Mouse (Mus musculus): ENCODE measurements at regions not wholly inside any gene's neighbourhood (a gene's known extent, or its start where the extent isn't known, plus 50 kb on each side); places are given as distances from the start of the nearest gene placed in this dataset.

GRCm38 (mm10) chr13:107685231-107685630, 359.0 kb upstream of the Smim15 start:
- no peak for TF ChIP-seq GATA1 (IDR thresholded peaks at IDR 0.05; ENCODE audit: low read length)

DNA sequence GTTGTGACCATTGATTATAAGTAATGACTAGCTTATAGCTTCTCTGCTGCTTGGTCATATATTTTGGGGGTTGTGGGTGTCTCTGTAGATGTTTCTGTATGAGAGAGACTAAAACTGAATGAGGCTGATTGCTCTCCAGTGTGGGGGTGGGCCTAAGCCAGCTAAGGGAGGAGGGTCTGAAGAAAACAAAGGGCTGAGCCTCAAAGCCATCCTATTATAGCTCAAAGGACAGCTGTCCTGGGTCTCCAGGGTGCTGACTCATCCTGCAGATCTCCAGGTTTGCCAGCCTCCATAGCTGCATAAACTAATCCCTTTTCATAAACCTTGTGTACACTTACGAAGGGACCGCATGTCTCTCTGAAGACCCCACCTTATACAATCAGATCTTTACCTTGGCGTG, 360.3 kb upstream of the Smim15 start:
- TF ChIP-seq GATA1 (IDR thresholded peaks at IDR 0.05; ENCODE audit: low read length) = no peak

DNA sequence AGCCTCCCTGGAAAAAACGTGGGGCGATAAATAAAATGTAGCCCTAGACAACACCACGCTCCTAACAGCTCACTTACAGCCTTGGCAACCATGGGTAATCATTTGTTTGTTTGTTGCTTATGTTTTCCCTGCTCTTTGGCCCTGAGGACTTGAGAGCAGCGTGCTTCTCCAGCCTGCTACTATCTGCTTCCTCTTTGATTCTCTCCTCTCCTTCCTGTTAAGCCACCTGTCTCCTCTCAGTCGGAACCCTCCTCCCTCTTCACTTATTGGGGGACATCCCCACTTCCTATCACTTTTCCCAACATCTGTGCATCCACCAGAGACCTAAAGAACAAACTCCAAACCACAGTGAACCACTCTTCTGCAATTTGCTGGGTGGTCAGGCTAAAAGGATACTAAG, 362.5 kb upstream of the Smim15 start:
- TF ChIP-seq GATA1 (IDR thresholded peaks at IDR 0.05; ENCODE audit: low read length) = no peak

- no peak for TF ChIP-seq GATA1 (IDR thresholded peaks at IDR 0.05; ENCODE audit: low read length)
These were observed 365.4 kb upstream of the Smim15 start for GRCm38 (mm10) chr13:107678860-107679259.

GRCm38 (mm10) chr13:107677091-107677470, 367.2 kb upstream of the Smim15 start:
- no peak for TF ChIP-seq GATA1 (IDR thresholded peaks at IDR 0.05; ENCODE audit: low read length)

DNA sequence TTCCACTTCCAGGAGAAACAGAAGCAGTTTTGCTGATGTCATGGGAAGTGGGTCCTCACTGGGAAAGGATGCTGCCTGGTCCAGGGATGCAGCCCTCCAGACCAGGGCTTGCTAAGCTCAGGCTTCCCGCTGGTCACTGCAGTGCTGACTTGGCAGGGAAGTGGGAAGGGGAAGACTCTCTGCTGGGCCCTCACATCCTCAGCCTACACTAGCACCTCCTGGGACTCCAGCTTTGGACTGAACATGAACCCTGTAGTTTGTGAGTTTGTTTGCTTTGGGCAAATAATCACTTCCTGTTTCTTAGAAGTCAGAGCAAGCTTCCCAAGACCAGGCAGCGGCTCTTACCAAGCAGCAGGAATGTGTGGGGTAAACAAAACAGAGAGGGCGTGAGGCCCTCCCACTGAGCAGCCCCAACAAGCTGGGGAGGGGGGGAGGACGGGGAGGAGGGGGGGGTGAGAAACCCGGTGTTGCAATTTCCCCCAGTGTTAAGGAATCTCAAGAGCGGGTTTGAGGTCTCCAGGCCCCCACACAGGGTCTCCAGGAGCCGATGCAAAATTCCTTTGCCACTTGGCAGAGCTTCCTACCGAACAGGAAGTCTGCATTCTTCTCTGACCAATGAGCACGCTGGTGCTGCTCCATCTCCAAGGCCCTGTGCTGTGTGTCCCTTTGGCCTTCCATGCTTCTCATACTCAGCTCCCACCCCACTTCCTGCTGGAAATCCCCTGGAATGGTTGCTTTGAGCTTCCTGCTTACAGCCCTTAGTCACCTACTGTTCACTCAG, 367.7 kb upstream of the Smim15 start:
- TF ChIP-seq GATA1 (IDR thresholded peaks at IDR 0.05; ENCODE audit: low read length) = no peak

DNA sequence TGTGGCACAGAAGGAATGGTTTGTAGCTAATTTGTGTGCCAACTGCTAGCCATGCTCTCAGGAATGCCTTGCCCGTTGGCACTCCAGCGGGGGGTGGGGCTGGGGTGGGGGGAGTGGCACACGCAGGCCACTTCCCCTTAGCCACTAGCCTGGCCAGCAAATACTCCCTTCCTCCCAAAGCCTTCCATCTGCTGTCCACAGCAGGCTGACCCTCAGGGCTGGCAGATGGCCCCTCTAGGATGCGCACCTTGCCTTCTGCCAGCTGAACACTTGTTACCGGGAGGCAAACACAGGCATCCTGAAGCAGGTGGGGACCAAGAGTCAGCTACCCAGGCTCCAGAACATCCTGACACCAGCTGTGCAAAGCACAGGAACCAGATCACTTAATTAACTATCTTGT, 372.1 kb upstream of the Smim15 start:
- TF ChIP-seq GATA1 (IDR thresholded peaks at IDR 0.05; ENCODE audit: low read length) = no peak

DNA sequence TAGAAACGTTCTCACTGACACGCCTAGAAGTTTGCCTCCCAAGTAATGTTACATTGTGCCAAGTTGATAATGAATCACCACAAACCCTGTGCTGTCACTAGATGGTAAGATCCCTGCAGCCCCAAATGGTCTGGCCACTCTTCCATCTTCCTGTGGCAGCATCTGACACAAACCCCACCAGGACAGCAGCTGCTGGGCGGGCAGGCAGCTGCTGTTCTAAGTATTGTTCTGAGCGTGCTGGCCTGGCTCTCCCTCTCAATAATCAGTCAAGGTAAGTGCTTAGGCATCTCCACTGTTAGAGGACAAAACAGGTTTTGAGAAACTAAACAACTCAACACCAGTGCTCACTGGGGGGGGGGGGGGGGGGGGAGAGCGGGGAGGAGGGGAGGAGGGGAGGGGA, 375.7 kb upstream of the Smim15 start:
- TF ChIP-seq GATA1 (IDR thresholded peaks at IDR 0.05; ENCODE audit: low read length) = no peak

DNA sequence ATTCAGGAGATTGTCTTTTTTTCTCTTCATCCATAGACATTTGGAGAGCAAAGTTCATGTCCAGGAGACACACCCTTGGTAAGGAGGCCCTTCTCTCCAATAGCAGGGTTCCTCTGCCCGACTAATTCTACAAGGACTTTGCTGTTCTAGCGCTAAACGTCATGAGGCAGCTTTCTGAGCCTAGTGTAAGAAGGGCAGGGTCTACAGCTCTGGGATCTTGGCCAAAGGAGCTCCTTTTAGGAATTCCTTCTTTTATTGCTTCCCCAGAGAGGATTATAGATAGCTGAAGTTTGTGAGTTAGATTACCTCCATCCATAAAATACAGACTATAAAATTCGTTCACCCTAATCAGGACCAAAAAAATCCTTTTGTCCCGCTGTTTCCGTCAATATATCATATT, 378.5 kb upstream of the Smim15 start:
- TF ChIP-seq GATA1 (IDR thresholded peaks at IDR 0.05; ENCODE audit: low read length) = no peak

DNA sequence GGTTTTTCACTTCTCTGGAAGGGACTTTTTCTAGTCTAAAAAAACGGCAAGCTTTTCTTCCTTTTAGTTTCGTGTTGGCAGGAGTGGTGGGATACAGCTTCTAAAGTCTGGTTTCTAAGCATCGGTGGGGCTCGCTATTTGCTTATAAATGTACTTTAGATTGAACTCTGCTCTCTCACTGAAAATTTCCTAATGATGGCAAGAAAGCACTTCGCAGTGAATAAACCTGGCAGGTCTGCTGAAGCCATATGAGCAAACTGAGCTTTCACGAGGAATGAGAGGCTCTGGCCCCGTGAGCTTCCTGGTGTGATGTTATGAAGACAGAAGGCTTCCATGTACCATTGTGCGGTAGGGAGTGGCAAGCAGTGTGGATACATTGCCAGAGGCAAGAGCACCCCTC, 380.0 kb upstream of the Smim15 start:
- no peak for TF ChIP-seq GATA1 (IDR thresholded peaks at IDR 0.05; ENCODE audit: low read length)

DNA sequence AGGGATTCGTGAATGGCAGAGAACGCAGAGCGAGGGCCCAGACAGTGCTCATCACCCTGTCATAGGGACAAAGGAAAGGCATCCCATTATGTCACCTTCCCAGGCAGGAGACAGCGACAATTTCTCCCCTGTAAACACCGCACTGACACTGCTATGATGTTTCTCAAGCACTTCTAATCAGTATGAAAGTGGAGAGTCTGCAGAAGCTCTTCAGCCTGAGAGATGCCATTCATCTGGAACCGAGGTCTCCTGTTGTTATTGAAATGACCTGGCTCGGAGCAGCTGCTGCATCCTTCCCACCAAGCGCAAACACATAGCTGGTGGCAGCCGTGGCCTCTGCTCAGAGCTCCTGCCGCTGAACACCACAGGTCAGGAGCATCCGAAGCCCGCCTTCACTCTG, 380.5 kb upstream of the Smim15 start:
- TF ChIP-seq GATA1 (IDR thresholded peaks at IDR 0.05; ENCODE audit: low read length) = no peak

- no peak for TF ChIP-seq GATA1 (IDR thresholded peaks at IDR 0.05; ENCODE audit: low read length)
These were observed 382.8 kb upstream of the Smim15 start for GRCm38 (mm10) chr13:107661414-107661813.

DNA sequence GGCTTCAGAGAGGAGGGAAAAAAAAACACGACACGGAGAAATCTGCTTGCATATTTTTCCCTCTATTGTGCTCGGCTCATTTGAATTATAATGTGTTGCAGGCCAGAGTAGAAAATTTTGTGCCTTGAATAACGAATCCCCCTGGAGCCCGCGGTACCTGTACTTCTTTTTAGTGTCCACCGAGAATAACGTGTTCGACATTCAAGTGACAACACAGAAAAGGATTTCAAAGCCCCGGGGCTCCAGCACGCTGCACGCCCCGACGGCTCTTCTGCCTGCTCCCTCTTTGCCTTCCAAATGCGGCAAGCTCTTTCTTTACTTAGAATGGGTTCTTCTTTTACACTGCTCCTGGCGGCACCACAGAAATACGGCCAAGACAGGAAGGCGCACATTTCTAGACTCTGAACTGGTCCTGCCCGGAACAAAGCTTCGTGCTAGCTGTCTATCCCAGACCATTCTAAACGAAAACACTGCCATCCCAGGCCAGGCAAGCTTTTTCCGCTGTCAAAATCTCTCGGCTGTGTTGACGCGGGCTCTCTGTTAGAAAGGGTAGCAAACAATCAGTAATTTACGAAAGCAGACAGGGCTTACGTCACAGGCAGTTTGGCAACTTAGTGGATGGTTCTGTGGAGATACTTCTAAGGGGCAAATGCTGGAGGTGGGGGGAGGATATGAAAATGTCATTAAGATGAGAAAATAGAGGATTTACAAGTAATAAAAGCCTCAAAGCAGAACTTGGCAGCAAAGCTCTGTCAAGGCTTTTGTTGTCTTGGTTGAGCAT, 398.2 kb upstream of the Smim15 start:
- no peak for TF ChIP-seq GATA1 (IDR thresholded peaks at IDR 0.05; ENCODE audit: low read length)

DNA sequence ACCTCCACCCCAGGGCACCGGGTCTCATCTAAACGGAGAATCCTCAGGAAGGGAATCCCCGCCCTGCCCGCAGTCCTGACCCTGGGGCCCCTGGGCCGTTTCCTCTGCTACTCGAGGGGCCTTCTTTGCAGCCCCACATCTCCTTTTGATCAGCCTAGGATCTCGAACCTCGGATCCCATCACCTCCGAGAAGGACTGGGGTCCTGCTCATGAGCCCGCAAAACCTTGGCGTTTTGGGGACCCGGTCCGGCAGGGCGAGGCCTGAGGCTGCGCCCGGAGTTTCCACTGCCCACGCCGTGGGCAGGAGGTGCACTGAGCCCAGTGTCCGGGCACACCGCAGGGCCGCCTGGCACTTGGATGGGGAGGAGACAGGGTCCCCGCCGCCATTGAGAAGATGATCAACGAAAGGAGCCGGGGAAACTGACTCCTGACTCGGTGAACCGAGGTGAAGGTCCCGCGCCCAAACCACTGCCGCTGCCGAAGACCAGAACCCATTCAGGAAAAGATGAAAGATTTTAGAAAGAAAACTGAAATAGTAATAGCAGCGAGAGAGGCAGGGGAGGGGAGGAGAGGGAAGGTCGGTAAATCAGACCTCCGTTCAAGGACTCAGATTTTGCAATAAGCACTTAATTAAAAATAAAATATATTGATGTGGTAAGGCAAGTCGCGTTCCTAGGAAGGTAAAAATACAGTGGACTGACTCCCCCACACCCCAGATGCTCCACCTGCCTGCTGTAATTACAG, 399.0 kb upstream of the Smim15 start:
- TF ChIP-seq GATA1 (IDR thresholded peaks at IDR 0.05; ENCODE audit: low read length) = no peak

- no peak for TF ChIP-seq GATA1 (IDR thresholded peaks at IDR 0.05; ENCODE audit: low read length)
These were observed 399.5 kb upstream of the Smim15 start for GRCm38 (mm10) chr13:107644705-107645104.

- TF ChIP-seq GATA1 (IDR thresholded peaks at IDR 0.05; ENCODE audit: low read length) = no peak
These were observed 402.2 kb upstream of the Smim15 start for GRCm38 (mm10) chr13:107641926-107642657.
